Mouse (Mus musculus): ENCODE measurements around the gene Asxl1.

The Asxl1 gene

DNA sequence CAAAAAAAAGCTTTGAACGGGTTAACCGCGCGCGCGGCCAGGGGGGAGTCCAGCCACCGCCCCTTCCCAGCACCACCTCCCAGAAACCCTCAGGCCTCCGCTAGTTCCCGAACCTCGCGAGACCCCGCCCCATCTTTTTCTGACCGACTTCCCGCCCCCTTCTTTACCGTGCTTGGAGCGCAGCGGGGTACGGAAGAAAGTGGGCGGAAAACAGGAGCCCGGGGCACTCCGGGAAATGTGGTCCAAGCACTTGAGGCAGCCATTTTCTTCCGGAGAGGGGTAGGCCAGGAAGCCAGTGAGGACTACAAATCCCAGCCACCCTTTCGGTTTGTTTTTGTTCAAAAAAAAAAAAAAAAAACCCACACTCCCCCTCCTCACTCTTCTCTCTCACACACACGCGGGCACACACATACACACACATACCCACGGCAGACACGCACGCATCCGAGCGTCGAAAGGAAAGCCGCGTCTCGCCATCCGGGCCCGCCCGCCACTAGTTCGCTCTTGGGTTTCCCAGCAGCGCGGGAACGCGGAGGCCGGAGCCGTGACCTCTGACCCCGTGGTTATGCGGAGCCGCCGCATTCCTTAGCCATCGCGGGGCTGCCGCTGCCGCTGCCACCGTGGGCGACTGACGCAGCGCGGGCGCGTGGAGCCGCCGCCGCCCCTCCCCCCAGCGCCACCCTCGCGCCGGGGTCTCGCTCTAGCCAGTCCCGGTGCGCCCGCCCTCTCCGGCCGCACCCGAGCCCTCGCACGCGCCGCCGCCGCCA, at the start of gene Asxl1:
Gene Asxl1 (plus strand): TSS at position 376 of the 767 bp plus-strand sequence.
- DNase-seq (ENCODE audit: extremely low read depth, insufficient read length, low spot score) = peak; percentile 95

DNA sequence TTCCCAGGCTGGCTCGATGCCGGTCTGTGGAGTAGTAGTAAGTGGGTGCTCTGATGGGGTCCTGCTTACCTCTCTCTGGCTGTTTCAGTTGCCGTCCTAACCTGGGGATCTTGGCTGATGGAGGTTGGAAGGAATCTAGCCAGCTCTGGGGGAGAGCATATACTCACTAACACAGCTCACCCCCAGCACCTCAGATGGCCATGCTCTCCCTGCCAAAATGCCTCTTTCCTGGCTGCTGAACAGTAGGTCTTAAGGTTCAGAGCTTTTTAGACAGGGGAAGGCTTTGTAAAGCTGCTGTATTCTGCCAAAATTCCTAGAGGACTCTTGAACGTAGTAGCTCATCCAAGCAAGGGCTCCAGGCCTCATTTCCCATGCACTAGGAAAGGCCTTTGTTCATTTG, 47.9 kb upstream of the Asxl1 start:
- DNase-seq (ENCODE audit: extremely low read depth, insufficient read length, low spot score) = no peak

DNA sequence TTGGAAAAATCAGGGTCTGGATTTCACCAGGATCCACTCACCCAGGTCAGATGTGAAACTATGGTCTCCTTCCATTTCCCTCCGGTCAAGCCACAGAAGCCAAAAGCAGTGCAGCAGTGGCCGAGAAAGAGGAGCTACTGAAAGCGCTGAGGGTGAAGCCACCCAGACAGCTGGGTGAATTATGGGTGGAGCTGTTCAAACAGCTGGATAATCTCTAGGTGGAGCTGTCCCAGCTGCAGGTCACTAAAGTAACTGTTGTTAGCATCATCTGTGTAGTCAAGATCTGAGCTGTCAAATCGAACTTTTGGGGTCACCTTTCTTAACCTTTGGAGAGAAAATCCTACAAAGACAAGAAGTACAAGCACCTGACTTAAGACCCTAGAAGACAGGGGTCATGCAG, 47.2 kb upstream of the Asxl1 start:
- DNase-seq (ENCODE audit: extremely low read depth, insufficient read length, low spot score) = no peak

DNA sequence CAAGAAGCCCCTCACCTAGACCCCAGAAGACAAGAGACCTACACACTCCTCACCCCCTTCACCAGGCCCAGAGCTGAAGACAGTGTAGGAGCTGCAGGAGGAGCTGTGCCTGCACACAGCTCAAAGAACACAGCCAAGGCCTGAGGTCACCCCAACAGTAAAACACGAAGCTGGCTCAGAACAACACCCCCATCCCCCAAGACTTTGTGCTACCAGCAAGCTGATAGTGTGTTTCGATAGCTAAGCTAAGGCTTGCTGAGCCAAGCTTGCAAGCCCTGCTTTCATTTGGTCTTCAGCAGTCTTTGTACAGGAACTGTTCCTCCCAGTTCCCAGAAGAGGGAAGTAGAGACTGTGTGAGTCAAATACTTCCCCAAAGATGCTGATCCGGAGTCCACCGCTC, 46.8 kb upstream of the Asxl1 start:
- no peak for DNase-seq (ENCODE audit: extremely low read depth, insufficient read length, low spot score)

DNA sequence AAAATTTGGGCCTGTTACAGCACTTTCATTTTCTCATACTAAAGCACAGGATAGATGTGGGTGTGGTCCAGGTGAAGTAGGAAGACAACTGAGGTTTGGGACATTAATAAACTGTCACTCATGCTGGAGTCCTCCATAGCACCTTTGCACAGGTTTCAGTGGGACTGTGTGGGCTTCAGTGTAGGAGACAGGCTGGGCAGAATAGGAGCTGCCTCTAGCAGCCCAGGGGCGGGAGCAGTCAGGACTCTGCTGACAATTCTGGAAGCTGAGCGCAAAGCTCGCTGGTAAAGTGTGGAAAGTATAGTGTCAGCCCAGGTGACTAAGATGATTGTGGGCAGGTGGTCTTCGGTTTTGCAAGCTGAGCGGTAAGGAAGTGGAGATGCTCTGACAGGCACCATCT, 44.5 kb upstream of the Asxl1 start:
- no peak for DNase-seq (ENCODE audit: extremely low read depth, insufficient read length, low spot score)

DNA sequence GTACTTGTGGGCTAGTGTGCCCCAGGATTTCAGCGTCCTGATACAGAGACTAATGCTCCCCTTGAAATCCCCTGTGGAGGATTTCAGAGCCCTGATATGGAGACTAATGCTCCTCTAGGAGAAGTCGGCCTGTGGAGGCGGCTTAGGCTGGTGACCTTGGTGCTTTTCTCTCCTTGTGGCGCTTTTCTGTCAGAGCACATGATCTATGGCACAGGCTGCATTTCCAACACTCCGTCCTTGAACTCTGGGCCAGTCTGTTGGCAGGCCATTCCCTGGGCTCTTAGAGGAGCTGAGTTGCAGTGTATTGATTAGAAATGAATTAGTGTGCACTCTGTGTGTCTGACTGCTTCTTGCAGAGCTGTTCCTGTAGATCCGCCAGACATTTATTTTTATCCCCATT, 40.4 kb upstream of the Asxl1 start:
- DNase-seq (ENCODE audit: extremely low read depth, insufficient read length, low spot score) = no peak

DNA sequence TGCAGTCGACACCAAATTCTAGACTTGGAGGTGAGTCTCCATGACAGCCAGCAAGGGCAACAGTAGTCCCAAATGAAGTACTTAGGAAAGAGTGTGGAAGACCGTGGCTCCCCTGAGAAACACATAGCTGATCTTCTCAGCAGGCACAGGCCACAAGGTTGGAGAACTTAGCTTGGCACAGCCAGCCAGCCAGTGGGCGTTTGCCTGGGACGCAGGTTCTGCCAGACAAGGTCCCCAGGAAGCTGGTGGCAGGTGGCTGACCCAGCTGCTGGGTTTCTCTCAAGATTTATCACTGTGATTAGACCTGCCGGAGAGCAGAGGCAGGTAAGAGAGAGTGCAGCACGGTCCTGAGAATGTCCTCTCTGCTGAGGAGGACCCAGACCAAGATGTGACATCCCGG, 37.0 kb upstream of the Asxl1 start:
- DNase-seq (ENCODE audit: extremely low read depth, insufficient read length, low spot score) = no peak

DNA sequence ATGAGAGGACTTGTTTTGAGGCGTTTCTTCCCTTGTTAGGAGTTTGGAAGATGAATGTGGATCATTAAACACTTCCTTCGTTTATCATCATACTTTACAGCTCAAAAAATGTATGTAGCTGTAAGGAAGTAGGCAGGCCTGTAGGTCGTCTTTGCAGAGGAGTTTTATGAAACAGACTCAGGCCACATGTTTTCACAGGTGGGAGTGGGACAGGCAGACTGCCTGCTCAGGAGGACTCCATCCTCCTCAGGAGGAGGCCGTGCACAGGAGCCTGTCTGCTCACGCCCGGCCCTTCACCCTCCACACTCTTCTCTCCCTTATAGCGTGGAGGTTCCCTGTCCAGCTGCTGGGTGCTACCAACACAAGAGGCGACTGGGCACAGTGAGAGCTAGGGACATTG, 36.5 kb upstream of the Asxl1 start:
- no peak for DNase-seq (ENCODE audit: extremely low read depth, insufficient read length, low spot score)

DNA sequence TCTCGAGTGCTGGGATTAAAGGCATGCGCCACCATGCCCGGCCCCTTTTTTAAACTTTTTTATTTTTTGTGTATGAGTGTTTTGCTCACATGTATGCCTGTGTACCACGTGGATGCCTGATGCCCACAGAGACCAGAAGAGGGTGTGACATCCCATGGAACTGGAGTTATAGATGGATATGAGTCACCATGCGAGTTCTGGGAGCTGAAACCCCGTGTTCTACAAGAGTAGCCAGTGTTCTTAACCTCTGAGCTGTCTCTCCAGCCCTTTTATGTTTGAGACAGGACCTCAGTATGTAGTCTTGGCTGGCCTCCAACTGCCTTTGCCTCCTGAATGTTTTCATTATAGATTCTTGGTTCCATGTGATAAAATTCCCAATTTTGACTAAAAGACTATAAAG, 35.4 kb upstream of the Asxl1 start:
- peak; percentile 49 for DNase-seq (ENCODE audit: extremely low read depth, insufficient read length, low spot score)

DNA sequence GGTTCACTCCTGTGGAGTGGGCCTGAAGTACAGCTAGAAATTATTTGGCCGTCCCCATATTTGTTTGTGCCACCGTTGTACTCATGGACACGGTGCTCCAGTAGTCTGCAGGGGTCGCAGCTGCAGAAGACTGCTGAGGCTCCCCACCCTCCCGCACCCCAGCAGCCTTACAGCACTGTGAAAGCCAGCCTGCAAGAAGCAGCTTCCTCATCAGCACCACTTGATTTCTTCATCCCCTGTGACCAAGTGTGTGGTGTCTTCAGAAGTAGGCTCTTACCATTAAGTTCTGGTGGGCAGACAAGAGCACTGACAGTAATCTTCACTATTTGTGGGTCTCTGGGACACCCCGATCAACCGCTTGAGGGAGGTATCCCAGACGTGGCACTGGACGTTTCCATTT, 32.7 kb upstream of the Asxl1 start:
- no peak for DNase-seq (ENCODE audit: extremely low read depth, insufficient read length, low spot score)

DNA sequence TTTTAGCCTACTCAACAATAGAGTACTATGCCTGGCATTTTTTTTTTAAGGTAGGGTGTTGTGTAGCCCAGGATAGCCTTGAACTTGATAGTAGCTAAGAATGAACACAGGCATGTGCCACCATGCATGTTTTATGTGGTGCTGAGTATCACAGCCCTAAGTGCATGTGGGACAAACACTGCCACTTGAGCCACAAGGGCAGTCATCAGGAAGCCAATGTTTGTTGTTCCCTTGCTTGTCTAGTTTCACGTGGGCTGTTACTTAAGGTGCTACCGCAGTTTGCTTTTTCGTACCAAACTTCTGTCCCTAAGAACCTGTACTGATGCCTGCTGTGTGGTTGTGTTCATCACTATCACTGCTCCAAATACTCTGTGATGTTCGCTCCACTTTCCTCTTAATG, 27.2 kb upstream of the Asxl1 start:
- DNase-seq (ENCODE audit: extremely low read depth, insufficient read length, low spot score) = no peak

DNA sequence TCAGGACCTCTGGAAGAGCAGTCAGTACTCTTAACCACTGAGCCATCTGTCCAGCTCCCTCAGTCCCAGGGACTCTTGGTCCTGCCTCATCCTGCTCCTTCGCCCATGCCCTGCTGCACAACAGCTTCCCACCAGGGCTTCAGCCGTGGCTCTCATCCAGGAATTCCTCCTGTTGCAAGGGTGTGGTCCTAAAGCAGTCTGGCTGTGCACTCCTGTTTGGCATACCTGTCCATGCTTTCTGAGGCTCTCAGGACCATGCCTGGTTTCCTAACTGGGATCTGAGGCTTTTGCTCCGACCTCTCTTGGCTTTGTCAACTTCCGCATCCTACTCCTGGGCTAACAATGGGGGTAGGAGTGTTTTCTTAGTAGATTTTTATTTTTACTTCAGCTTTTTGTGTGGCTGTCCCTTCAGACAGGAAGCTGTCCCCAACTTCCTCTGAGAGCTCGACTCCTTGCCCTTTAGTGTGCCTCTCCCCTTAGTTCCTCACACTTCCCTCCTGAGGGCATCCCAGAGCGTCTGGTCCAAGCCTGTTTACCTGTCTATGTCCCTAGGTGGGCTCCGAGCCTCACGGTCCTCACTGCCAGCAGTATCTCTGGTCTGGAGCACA, 26.5 kb upstream of the Asxl1 start:
- DNase-seq (ENCODE audit: extremely low read depth, insufficient read length, low spot score) = no peak

DNA sequence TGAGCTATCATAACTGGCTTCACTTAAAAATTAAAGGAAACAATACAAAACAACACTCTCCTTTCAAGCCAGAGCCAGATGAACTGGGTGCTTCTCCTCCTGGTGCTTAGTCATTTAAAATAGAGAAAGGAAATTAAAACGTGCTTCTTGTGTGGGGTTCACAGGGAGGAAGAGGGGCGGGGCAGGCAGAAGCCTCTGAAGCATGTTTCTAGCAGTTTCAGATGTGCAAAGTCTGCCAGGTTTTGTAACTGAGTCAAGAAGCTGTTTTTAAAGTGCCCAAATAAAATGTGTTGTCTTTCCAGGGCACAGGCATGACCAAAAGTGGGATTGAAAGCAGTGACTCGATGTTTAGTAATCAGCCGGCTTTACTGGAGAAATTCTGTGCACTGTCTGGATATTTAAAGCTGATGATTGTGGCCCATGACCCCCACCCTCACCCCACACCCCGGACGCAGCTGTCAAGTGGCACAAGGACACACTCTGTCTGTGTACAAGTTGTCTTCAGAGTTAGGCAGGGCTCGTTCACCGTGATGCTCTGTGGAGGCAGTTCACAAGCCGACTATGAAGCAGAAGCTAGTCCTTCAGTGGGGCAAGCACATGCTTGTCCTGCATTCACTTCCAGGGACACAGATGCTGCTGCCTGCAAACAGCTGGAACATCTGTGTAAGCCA, 19.8 kb upstream of the Asxl1 start:
- DNase-seq (ENCODE audit: extremely low read depth, insufficient read length, low spot score) = no peak

DNA sequence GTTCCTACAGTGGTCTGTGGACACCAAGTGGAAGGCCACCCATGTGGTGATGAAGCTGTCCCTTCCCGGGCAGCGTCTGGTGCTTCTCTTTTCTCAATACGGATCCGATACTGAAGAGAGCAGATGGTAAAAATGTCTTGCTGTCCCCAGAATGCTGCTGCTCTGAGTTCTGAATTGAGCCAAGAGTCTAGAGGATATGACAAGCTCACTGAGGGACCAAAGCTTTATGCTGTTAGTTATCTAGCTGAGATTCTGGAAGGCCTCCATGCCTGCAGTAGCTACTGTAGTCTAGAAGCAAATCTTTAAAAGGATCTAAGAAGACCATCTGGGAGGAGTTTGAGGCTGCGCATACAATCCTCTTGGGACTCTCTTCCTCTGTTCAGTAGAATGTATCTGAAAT, 13.4 kb upstream of the Asxl1 start:
- no peak for DNase-seq (ENCODE audit: extremely low read depth, insufficient read length, low spot score)

DNA sequence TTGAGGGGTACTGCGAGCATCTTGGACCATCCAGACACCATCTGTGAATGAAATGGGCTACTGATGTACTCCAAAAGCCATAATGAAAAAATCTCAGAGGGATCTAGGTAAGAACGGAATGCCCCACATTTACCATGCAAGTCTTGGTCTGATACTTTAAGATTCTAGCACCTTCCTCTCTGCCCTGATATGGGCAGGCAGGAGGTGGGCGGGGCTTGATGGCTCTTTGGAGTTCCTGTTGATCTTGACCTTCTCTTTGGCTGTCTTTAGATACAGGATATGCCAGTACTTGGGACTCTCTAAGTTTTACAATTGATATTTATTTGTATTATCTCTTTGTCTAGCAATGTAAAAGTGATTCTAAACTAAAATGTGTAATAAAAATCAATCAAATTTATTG, 12.6 kb upstream of the Asxl1 start:
- DNase-seq (ENCODE audit: extremely low read depth, insufficient read length, low spot score) = no peak

DNA sequence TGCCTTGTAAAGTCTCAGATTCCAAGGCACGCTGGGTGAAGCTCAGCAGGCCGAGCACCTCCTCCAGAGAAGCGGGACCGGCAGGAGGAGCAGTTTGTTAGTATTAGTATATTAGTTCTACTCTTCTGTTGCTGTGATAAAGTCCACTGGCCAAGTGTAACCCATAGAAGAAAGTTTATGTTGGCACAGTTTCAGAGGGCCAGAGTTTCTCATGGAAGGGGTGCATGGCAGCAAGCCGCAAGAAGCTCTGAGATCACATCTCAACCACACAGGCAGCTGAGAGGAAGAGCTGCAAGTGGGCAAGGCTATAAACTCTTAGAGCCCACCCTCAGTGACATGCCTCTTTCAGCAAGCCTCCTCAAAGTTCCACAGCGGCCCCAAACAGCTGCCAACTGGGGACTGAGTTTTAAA, 11.8 kb upstream of the Asxl1 start:
- DNase-seq (ENCODE audit: extremely low read depth, insufficient read length, low spot score) = no peak

DNA sequence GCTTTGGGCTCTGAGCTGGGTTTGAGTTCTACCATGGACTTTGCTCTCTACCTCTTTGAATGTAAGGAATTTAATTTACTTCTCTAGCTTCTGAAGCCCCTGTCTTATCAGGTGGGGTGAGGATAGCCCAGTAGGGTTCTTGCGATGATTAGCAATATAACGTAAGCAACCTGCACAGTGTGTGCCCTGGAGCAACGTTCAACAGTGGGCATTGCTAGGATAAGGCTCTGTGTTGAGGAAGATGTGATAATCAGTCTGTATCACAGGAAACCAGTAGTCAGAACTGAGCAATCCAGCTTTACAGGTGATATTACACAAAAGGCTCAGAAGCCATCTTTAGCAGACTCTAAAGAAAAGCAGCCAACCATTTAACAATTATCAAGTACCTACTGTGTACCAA, 11.3 kb upstream of the Asxl1 start:
- DNase-seq (ENCODE audit: extremely low read depth, insufficient read length, low spot score) = no peak

DNA sequence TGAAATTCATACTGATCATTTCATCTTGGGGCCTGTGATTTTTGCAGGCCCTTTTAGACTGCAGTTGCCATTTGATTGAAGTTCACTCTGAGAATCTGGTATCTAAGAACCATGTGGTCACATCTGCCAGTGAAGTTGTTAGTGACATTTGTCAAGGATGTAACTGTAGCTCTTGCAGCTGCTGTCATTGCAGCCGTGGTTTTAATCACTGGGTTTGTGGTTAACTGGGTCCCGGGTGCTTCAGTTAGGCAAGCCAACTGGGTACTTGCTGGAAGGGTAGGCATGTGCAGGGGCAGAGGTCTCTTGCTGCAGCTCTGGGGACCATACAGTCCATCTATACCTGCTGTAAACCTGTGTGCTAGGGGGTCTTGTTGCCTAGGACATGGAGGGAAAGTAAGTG, 9.5 kb upstream of the Asxl1 start:
- peak; percentile 24 for DNase-seq (ENCODE audit: extremely low read depth, insufficient read length, low spot score)

DNA sequence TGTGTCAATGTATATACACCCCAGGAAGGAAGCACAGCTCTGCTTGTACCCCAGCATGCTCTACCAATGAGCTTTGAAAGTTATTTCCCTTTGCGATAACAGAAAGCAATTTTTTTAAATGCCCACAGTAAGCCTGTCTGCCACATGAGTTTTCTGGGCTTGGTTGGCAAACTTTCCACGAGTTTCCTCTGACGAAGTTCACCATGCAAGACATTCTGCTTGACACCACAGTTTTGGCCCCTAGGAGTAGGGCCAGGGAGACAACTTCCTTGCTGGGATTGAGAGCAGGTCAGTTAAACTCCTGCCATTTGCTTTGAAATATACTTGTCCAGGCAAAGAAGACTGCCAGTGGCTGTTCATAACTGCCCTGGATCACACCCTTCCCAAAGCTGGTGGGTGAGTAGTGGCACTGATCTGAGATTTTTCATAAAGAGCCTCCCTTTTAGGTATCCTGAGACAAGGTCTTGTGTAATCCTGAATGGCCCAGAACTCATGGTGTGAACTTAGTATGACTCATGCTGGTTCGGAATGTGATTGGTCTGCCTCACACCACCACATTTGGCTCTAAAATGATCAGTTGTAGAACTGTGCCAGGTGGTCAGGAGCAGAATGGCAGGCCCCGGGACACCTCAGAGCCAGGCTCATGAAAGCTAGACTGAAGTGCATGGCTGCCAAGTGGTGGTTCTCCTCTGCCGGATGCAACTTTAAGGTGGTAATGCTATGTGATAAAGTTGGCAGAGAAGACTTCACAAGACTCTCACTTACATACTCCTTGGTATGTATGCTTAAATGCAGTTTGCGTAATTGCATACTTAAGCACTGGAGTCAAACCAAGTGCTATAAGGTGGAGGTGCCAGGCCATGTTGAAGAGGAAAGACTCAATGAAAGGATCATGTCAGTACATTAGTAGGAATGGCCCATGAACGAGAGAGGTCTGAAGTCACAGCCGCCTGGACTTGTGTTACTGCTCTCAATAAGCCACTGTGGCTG, 7.0 kb upstream of the Asxl1 start:
- DNase-seq (ENCODE audit: extremely low read depth, insufficient read length, low spot score) = peak; percentile 68

DNA sequence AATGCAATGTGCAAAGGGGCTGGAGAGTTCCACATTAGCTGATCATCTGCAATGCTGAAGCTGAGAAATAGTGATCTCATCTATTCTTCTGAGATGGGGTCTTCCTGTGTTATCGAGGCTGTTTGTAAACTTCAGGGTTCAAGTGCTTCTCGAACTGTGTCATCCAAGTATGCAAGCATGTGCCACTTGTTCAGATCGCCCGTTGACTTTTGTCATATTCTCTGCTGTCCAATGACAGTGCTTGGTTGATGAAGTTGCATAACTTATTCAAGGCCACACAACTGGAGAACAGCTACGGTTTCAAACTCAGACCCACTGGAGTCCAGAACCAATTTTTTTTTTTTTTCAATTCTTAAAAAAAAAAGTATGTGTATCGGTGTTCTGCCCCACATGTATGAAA, 3.5 kb upstream of the Asxl1 start:
- no peak for DNase-seq (ENCODE audit: extremely low read depth, insufficient read length, low spot score)

DNA sequence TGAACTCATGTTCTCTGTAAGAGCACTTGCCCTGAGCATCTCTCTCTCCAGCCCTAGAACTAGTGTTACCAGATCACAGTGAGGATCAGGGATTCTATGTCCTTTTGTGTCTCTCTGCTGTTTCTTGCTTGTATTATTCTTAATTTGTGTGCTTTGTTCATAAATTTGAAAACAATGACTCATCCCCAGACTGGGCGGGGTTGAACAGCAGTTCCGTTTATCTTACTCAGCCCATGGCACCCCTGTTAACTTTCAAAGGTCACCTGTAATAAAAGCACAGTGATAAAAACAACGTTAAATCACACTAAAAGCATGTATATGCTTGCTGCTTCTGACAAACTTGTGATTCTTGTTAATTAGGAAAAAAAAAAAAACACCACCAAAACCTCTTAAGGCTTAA, 3.0 kb upstream of the Asxl1 start:
- no peak for DNase-seq (ENCODE audit: extremely low read depth, insufficient read length, low spot score)
